Mouse (Mus musculus) cerebellum, adult 2 months (tissue): ENCODE results near the gene Loxl3.

Source experiments
- CTCF ChIP-seq: fragments of 200-500 bp; IDR thresholded peaks from 2 replicates; pipeline ENCODE4 v1.5.1; 2011; ENCODE audit warnings: low read depth, mild to moderate bottlenecking, control low read depth, low read length, moderate library complexity, borderline replicate concordance; ENCODE audit not compliant: insufficient read depth
- POLR2A ChIP-seq: fragments of 200-500 bp; IDR thresholded peaks from 2 replicates; pipeline ENCODE4 v1.6.1; 2011; ENCODE audit warnings: low read length, control low read depth, borderline replicate concordance; ENCODE audit not compliant: insufficient read depth

DNA sequence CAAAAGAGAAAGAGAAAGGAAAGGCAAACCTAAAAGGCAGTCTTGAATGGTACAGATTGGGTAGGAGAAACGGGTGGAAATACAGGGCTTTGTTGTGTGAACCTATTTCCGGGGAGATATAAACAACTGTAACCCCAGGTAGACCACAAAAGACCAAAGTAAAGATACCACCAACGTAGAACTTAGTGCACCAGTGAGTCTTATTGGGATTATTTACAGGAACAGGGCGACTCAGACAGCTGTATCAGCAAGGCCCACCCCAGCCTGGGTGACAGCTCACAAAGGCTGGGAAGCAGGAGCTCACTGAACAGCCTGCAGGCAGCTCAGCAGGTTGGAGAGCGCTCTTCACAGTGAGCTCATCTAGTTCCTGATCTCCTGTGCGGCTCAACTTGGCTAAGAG, 62.0 kb downstream of the Loxl3 start:
- TF ChIP-seq POLR2A (no peak), CTCF (no peak)
